Mouse (Mus musculus) heart, adult 2 months (tissue): ENCODE measurements around the gene Evi5.

ENCODE experiments used
- CTCF ChIP-seq: fragments of 200-600 bp; IDR thresholded peaks from 2 replicates; pipeline ENCODE4 v1.8.1; 2022; ENCODE audit warnings: antibody characterized with exemption, mild to moderate bottlenecking, moderate library complexity
- POLR2A ChIP-seq: fragments of 200-500 bp; IDR thresholded peaks from 2 replicates; pipeline ENCODE4 v1.6.1; 2011; ENCODE audit warnings: mild to moderate bottlenecking, low read depth, low read length, control low read depth; ENCODE audit not compliant: insufficient read depth

DNA sequence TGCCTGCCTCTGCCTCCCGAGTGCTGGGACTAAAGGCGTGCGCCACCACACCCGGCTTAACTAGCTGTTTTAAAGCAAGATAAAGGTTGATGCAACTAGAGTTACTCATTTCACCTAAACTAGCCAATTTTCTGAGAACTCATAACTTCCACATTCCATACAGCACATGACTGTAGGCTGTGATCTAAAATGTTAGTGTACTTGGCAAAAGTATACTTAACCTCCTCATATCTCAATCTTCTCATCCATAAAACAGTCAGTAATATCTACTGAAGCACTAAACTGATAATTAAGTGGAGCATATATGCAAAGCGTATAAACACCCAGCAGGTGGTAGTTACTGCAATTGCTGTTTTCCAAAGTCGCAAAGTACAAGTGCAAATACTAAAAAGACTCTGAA lies 1.6 kb downstream of the Evi5 start:
- TF ChIP-seq CTCF (no peak), POLR2A (no peak)
